Mouse (Mus musculus): ENCODE results near the gene Rdh19. TPM values are rescaled to one million over a fixed set of nuclear protein-coding genes. Genes with fewer than 3 reads are reported as not detected.
"Not testable (repeated sequence)": the region's sequence is repeated elsewhere in the genome, so short reads cannot be mapped to it uniquely, and the experiment has no call there.

Rdh19 gene
- polyA plus RNA-seq, 1 experiment from 2014 or later = not detected

- 90% methylated on average over 2 of the region's 2 CpGs for WGBS
- Histone ChIP-seq H3K4me1 (no peaks in the 10 kb centered on the region), H3K27me3 (replicated peaks; ENCODE audit: low read depth, poor library complexity, severe bottlenecking) (no peaks in the 10 kb centered on the region), H3K36me3 (replicated peaks) (no peaks in the 10 kb centered on the region), H3K4me3 (no peak overlapping the region), H3K9me3 (no peaks in the 10 kb centered on the region), H3K27ac (replicated peaks) (no peak overlapping the region)
- DNase-seq (ENCODE audit: low spot score) = no peak
Measured at GRCm38 (mm10) chr10:127838539-127838938, 11.2 kb upstream of the Rdh19 start.

DNA sequence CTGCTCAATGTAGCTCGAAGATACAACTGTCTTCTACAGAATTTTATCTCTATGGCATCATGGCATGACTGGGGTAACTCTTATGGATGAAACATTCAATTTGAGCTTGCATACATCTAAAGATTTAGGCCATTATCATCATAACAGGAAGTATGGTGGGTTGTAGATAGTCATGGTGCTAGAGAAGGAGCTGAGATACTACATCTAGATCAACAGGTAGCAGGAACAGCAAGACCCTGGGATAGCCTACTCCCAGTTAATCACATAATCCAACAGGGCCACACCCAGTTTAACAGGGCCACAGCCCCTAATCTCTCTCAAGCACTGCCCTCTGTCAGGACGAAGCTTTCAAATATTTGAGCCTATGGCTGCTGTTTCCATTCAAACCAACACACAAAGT, 9.0 kb upstream of the Rdh19 start:
- H3K36me3 ChIP-seq (replicated peaks) = no peaks in the 10 kb centered on the region
- WGBS = 72% methylated on average over 2 of the region's 2 CpGs
- H3K4me3 ChIP-seq = no peak overlapping the region

GRCm38 (mm10) chr10:127845945-127846344, 3.8 kb upstream of the Rdh19 start:
- not testable (repeated sequence) for H3K27me3 ChIP-seq (replicated peaks; ENCODE audit: low read depth, poor library complexity, severe bottlenecking); H3K27ac ChIP-seq (replicated peaks); H3K9me3 ChIP-seq; H3K4me1 ChIP-seq; H3K4me3 ChIP-seq; DNase-seq (ENCODE audit: low spot score); H3K36me3 ChIP-seq (replicated peaks)
- 94% methylated on average over 5 of the region's 5 CpGs for WGBS

More for the DNA sequence above, 9.0 kb upstream of the Rdh19 start:
- DNase-seq (ENCODE audit: low spot score) = no peak
- Histone ChIP-seq H3K4me1 (no peaks in the 10 kb centered on the region), H3K27ac (replicated peaks) (no peak overlapping the region), H3K27me3 (replicated peaks; ENCODE audit: low read depth, poor library complexity, severe bottlenecking) (no peaks in the 10 kb centered on the region), H3K9me3 (no peaks in the 10 kb centered on the region)

GRCm38 (mm10) chr10:127848089-127848488, 1.6 kb upstream of the Rdh19 start:
- Histone ChIP-seq H3K27me3 (replicated peaks; ENCODE audit: low read depth, poor library complexity, severe bottlenecking) (no peaks in the 10 kb centered on the region), H3K4me3 (no peak overlapping the region)
- WGBS = 86% methylated on average over 1 of the region's 1 CpGs

GRCm38 (mm10) chr10:127856376-127856775, 6.6 kb downstream of the Rdh19 start:
- H3K9me3 ChIP-seq = no peaks in the 10 kb centered on the region
- H3K36me3 ChIP-seq (replicated peaks) = no peaks in the 10 kb centered on the region
- no peak for DNase-seq (ENCODE audit: low spot score)
- H3K4me3 ChIP-seq = no peak overlapping the region
- H3K27me3 ChIP-seq (replicated peaks; ENCODE audit: low read depth, poor library complexity, severe bottlenecking) = no peaks in the 10 kb centered on the region
- no peak overlapping the region for H3K27ac ChIP-seq (replicated peaks)
- no peaks in the 10 kb centered on the region for H3K4me1 ChIP-seq

More at GRCm38 (mm10) chr10:127848089-127848488, 1.6 kb upstream of the Rdh19 start:
- Histone ChIP-seq H3K9me3 (no peaks in the 10 kb centered on the region; the same call in 1 of the 2 replicates), H3K4me1 (no peaks in the 10 kb centered on the region), H3K36me3 (replicated peaks) (no peaks in the 10 kb centered on the region), H3K27ac (replicated peaks) (no peak overlapping the region)
- no peak for DNase-seq (ENCODE audit: low spot score)

DNA sequence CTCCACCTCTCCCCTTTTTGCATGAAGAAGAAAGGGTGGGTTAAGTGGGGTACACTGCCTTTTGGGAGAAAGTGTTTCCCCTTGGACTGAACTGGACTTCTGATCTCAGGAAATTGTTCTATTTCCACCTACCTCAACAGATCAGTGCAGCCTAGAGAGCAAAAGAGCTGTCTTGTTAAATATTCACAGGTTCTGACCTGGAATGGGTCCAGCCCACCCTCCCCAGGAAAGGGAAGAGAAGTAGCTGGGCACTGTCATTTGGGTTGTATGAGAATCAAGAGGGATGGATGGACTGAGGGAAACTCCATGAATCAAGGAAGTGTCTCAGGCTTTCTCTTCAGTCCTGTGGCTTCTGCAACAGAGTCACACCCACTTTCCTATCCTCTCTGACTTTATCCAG, 15.2 kb downstream of the Rdh19 start:
- Histone ChIP-seq H3K36me3 (replicated peaks) (no peaks in the 10 kb centered on the region), H3K27me3 (replicated peaks; ENCODE audit: low read depth, poor library complexity, severe bottlenecking) (no peaks in the 10 kb centered on the region), H3K4me1 (no peaks in the 10 kb centered on the region), H3K9me3 (no peaks in the 10 kb centered on the region; the same call in 1 of the 2 replicates), H3K4me3 (no peak overlapping the region), H3K27ac (replicated peaks) (no peak overlapping the region)
- DNase-seq (ENCODE audit: low spot score) = no peak

DNA sequence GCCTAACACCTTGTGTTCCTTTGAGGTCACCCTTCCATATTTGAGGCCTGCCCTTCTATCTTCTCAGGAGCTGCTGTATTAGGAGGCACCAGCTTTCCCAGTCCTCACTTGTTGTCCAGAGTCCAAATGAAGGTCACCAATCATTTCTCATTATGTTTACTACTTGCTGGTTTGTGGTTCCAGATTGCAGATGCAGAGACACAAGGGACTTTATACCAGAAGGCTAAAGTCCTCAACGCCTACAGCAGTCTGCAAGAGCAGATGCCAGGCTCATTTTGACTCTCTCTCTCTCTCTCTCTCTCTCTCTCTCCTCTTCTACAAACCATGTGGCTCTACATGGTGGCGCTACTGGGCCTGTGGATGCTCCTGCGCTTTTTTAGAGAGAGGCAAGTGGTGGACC, 16.5 kb downstream of the Rdh19 start, which contains the start of gene Rdh16f2:
Rdh16f2 (plus strand) TSS at position 243 of the 400 bp plus-strand sequence.
- Histone ChIP-seq H3K27me3 (replicated peaks; ENCODE audit: low read depth, poor library complexity, severe bottlenecking) (no peaks in the 10 kb centered on the region), H3K4me3 (no peak within 1 kb of the TSS), H3K36me3 (replicated peaks) (no peaks in the 10 kb centered on the region), H3K27ac (replicated peaks) (no peak within 1 kb of the TSS), H3K4me1 (no peaks in the 10 kb centered on the region), H3K9me3 (peaks cover 3% of the 10 kb centered on the region; the same call in 1 of the 2 replicates)
- DNase-seq (ENCODE audit: low spot score) = no peak
- 86% methylated on average over 3 of the region's 3 CpGs for WGBS

DNA sequence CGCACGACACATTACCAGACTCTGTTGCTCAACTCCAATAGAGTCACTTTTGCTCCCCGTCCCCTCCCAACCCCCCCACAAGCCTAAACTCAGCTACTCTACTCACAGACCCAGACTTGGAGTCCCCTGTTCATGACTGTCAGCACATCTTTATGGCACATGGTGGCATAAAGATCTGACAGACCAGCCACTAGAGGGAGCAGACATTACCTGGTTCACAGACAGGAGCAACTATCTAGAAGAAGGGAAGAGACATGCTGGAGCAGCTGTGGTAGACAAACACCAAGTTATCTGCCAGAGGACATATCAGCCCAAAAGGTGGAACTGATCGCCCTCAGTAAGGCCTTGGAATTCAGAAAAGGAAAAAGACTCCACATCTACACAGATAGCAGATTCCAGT, 22.8 kb downstream of the Rdh19 start:
- H3K4me1 ChIP-seq = no peaks in the 10 kb centered on the region
- WGBS = 70% methylated on average over 4 of the region's 4 CpGs
- H3K9me3 ChIP-seq = peaks cover 3% of the 10 kb centered on the region; the same call in 1 of the 2 replicates
- no peaks in the 10 kb centered on the region for H3K27me3 ChIP-seq (replicated peaks; ENCODE audit: low read depth, poor library complexity, severe bottlenecking)
- no peak overlapping the region for H3K27ac ChIP-seq (replicated peaks)
- no peaks in the 10 kb centered on the region for H3K36me3 ChIP-seq (replicated peaks)
- no peak for DNase-seq (ENCODE audit: low spot score)
- no peak overlapping the region for H3K4me3 ChIP-seq

DNA sequence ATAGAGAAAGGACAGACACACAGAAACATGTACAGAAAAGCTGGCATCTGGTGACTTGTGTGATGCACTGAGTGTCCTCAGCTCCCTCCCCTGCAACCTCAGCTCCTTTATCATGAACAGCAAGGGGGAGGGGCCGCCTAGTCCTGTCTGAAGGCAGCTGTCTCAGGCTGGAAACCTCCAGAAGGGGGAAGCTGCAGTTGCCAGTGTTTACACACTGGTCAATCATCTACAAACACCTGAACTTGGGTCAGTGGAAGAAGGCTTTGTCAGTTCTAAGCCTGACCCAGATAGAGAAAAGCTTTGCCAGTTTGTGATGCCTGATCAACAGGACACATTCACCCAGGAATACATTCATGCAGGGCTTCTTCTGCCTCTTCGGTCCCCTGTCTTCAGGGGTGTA, 28.0 kb downstream of the Rdh19 start:
- H3K9me3 ChIP-seq = no peaks in the 10 kb centered on the region
- no peaks in the 10 kb centered on the region for H3K27me3 ChIP-seq (replicated peaks; ENCODE audit: low read depth, poor library complexity, severe bottlenecking)
- WGBS = 64% methylated on average over 2 of the region's 2 CpGs
- no peak overlapping the region for H3K27ac ChIP-seq (replicated peaks)
- no peak for DNase-seq (ENCODE audit: low spot score)
- no peak overlapping the region for H3K4me3 ChIP-seq
- H3K4me1 ChIP-seq = no peaks in the 10 kb centered on the region
- H3K36me3 ChIP-seq (replicated peaks) = no peaks in the 10 kb centered on the region

DNA sequence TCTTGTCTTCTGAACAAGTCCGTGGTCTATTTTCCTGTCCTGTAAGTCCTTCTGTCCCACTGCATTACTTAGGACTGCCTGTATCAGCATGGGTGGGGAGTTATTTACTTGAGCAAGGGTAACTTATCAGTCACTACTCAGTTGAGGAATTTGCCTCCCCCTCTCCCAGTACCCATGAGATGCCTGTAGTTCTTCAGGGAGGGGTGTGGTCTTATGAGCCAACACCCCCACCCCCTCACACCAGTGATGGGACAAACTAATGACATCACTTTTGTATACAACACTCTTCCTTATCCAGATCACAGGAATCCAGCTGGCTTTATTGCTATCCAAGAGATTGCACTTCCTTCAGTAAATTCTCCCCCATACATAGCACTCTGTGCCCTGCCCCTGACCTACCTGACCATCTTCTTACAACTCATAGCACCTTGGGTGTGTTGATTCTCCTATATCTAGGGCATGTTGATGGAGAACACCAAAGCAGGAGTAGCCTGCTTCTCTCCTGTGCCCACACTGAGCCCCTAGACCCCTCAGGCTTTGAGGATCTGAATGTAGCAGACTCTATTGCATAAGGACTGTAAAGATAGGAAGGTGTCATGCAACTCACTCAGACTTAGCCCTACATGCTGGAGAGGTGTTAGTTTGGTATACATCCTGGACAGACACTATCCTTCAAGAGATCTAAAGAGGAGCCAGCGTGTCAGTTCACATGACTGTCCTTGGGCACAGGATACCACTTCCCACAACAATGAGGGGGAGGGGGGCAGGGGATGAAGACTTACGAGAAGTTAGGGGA, 28.7 kb downstream of the Rdh19 start:
- 78% methylated on average over 3 of the region's 3 CpGs for WGBS
- no peaks in the 10 kb centered on the region for H3K9me3 ChIP-seq
- DNase-seq (ENCODE audit: low spot score) = no peak
- no peaks in the 10 kb centered on the region for H3K4me1 ChIP-seq
- H3K36me3 ChIP-seq (replicated peaks) = no peaks in the 10 kb centered on the region
- H3K4me3 ChIP-seq = no peak overlapping the region
- H3K27me3 ChIP-seq (replicated peaks; ENCODE audit: low read depth, poor library complexity, severe bottlenecking) = no peaks in the 10 kb centered on the region
- no peak overlapping the region for H3K27ac ChIP-seq (replicated peaks)

- no peaks in the 10 kb centered on the region for H3K9me3 ChIP-seq
- H3K27me3 ChIP-seq (replicated peaks; ENCODE audit: low read depth, poor library complexity, severe bottlenecking) = no peaks in the 10 kb centered on the region
- H3K4me3 ChIP-seq = no peak overlapping the region
- WGBS = 89% methylated on average over 3 of the region's 3 CpGs
- H3K4me1 ChIP-seq = no peaks in the 10 kb centered on the region
- no peak overlapping the region for H3K27ac ChIP-seq (replicated peaks)
- no peak for DNase-seq (ENCODE audit: low spot score)
- H3K36me3 ChIP-seq (replicated peaks) = no peaks in the 10 kb centered on the region
Measured at GRCm38 (mm10) chr10:127879155-127879688, 29.5 kb downstream of the Rdh19 start.

GRCm38 (mm10) chr10:127881041-127881440, 31.3 kb downstream of the Rdh19 start:
- Histone ChIP-seq H3K27me3 (replicated peaks; ENCODE audit: low read depth, poor library complexity, severe bottlenecking) (no peaks in the 10 kb centered on the region), H3K9me3 (no peaks in the 10 kb centered on the region), H3K4me3 (no peak overlapping the region), H3K4me1 (no peaks in the 10 kb centered on the region), H3K27ac (replicated peaks) (no peak overlapping the region), H3K36me3 (replicated peaks) (no peaks in the 10 kb centered on the region)
- DNase-seq (ENCODE audit: low spot score) = no peak
- 87% methylated on average over 4 of the region's 4 CpGs for WGBS

- Histone ChIP-seq H3K27me3 (replicated peaks; ENCODE audit: low read depth, poor library complexity, severe bottlenecking) (no peaks in the 10 kb centered on the region), H3K9me3 (no peaks in the 10 kb centered on the region), H3K4me3 (no peak overlapping the region), H3K4me1 (peaks cover 7% of the 10 kb centered on the region), H3K27ac (replicated peaks) (no peak overlapping the region), H3K36me3 (replicated peaks) (no peaks in the 10 kb centered on the region)
- 84% methylated on average over 1 of the region's 1 CpGs for WGBS
- no peak for DNase-seq (ENCODE audit: low spot score)
Measured at GRCm38 (mm10) chr10:127886551-127886950, 36.8 kb downstream of the Rdh19 start.
